Mouse (Mus musculus): Measurements from ENCODE around the gene Obscn.
A peak's percentile ranks its signal among the peaks of the same experiment; 100 is the strongest.

Gene Obscn

DNA sequence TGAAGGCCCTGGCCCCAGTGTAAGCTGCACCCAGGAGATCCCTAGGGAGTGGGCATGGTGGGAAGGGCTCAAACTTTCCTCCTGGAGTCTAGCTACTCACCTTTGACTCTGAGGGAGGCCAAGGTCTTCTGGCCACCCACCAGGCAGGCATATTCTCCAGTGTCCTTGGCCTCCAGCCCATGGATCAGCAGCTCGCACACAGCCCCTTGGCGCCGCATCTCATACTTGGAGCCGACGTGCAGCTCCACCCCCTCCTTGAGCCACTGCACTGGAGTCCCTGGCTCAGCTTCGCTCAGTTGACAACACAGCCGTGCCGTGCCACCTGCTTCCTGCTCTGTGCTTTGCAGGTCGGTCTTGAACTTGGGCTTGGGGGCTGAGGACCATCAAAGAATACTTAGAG is 85.2 kb downstream of the Obscn start:
- no peak for DNase-seq

GRCm38 (mm10) chr11:59044703-59045330 is 91.4 kb downstream of the Obscn start:
- DNase-seq: peak; percentile 22 to 23

DNA sequence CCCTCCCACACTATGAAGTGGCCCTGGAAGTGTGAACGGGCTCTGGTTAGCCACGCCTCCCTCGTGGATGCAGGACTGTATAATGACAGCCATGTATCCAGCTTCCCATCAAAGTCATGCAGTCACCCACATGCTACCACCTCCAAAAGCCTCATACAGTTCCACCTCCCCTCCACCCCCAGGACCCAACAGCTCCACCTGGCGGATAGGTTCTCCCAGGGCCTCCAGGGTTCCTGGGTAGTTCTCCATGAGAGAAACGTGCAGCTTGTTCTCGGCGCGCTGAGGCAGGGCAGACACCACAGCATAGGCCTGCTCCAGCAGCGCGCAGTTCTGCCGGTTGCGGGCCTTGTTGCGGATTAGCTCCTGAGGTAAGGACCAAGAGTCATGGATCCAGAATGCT is 107.2 kb downstream of the Obscn start:
- no peak for DNase-seq

GRCm38 (mm10) chr11:59026411-59026810 is 109.8 kb downstream of the Obscn start:
- DNase-seq: no peak

DNA sequence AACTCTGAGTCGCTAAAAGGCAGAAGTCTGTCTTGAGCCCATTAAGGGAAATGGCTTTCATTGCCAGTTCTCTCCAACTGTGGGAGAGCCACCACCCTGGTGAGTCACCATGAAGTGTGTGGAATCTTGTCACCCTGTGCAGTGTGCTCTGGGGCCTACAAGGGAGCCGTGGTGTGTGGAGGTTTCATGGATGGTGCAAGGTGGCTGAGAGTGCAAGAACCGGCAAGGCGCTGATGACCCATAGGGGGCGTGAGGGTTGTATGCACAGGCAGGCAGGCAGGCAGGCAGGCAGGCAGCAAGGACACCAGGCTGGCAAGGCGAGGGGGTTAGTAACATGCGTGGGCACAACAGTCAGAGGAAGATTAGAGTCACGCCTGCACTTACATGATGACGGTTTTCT is 121.2 kb downstream of the Obscn start:
- peak; percentile 9 to 38 for DNase-seq

GRCm38 (mm10) chr11:59002327-59003079 is 133.7 kb downstream of the Obscn start:
- no peak for DNase-seq

- no peak for DNase-seq
Observed at GRCm38 (mm10) chr11:59000635-59001034, 135.6 kb downstream of the Obscn start.

DNA sequence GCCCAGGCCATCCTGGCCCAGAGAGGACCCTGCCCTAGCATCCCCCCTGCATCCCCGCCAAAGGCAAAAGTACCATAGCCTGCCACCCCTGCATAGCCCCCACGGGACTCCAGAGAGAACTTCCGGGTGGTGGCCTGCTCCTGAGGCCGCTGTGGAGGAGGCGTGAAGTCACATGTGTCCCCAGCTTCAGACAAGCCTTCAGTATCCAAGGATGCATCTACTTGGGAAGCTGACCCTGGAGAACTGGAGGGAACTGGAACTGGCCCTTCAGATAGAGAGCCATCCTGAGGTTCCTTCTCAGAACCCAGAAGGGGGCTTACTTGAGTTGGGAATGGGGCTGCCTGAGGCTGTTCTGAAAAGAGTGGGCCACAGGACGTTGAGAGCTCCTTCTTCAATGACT is 136.4 kb downstream of the Obscn start:
- no peak for DNase-seq

DNA sequence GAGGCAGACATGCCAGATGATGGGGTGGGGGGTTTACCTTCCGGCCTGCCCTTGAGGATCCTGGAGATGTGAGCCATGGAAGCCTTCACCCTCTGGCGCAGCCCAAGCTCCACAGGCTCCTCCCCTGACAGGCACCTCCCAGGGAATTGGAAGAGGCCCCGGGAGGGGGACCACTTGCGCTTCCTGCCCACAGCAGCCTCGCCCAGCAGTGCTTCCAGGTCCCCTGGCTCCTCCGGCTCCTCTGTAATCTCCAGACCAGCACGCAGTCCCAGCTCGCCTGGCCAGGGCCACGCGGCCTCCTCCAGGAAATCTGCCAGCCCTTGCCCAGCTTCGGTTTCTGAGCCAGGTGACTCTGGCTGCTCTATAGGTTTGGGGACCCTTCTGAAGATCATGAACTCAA is 137.0 kb downstream of the Obscn start:
- DNase-seq: no peak

GRCm38 (mm10) chr11:58997541-58997940 is 138.7 kb downstream of the Obscn start:
- no peak for DNase-seq

DNA sequence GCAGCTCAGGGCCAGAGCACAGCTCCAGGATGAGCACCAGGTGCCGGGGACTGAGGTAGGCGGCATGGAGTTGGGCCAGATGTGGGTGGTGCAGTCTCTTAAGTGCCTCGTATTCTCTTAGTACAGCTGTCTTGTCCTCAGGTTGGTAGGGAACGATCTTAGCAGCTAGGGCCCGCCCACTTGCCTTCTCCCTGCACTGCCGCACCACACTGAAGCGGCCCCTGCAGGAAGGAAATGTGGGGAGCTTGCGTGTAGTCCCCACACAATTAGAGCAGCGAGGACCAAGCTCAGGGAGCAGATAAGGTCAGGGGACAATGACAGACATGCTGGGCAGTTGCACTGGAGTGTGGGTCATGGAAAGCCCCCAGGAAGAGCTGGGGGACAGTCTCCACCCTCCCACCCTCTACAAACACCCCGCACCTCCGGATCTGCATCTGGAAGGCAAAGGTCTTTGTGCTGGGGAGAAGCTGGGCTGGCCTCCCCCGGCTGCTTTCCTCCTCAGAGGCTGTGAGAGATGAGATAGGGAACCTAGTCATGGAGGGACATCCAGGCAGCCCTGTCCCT is 140.3 kb downstream of the Obscn start:
- DNase-seq: no peak

GRCm38 (mm10) chr11:58995061-58995806 is 141.0 kb downstream of the Obscn start:
- DNase-seq: no peak

DNA sequence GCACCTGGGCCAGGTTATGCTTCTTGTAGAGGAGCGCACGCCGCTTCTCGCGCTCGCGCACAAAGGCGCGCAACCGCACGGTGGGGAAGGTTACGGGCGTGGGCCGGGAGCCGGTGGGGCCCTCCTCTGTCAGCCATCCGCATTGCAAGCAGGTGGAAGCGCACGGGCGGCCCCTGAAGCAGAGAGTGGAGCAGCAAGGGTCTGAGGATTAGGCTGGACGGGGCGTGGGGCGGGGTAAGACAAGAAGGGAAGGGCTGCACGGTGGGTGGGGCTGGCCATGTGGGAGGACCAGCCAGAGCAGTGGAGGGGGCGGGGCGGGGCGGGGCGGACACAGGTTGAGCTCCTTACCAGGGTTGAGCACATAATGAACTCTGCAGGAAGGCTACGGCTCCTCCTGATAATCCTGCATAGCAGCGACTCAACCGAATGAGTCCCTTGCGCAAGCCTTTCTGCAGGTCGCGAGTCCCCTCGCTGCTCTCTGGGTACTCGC is 141.8 kb downstream of the Obscn start:
- DNase-seq: peak in 1 of 2 experiments; percentile 48

DNA sequence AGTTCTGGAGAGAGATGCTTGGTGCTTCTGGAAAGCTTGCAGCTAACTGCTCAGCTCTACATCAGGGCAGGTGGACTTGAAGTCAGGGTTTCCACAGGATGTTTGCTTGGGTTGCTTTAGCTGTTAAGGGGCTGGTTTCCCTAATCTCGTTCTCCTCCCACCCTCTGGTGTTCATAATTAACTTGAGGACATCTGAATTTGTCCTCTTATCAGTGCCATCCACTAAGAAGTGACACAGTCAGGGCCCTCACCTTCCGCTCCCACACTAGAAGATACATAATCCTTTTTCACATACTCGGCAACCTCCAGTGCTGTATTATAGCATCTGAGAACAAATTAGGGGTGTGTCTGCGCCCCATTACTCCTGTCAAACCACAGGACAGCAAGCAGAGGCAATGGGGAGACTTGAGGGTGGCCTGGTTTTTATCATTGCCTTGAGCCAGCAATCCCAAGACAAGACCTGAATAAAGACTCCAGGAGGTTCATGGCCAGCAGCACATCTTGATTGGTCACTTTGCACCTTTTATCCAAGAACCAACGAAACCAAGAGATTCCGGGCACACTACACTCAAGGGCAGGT is 143.0 kb downstream of the Obscn start:
- no peak for DNase-seq

- no peak for DNase-seq
Observed at GRCm38 (mm10) chr11:58991911-58992310, 144.3 kb downstream of the Obscn start.

DNA sequence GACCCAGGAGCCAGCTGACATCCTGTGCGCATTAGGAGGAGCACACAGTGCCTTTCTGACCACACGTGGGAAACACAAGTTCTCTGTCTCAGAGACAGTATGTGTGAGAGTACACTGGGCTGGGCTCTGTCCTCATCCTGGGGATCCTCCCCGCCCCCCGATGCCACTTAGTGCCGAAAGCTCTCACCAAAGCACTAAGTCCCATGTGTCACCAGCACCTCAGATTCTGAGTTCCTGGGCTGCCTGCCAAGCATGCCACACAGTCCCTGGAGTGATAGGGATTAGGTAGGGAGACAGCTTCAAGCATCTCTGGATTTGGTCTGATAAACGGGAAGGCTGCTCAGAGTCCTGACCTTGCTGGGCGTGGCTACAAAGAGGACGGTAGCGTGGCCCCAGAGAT is 145.4 kb downstream of the Obscn start:
- no peak for DNase-seq

DNA sequence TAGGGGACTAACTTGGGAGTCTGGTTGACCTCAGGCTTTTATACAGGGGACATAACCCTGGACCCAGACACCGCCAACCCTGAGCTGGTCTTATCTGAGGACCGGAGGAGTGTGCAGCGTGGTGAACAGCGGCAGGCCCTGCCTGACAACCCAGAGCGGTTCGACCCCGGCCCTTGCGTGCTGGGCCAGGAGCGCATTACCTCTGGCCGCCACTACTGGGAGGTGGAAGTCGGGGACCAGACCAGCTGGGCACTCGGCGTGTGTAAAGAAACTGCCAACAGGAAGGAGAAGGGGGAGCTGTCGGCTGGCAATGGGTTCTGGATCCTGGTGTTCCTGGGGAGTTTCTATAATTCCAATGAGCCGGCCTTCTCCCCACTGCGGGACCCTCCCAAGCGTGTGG is 146.1 kb downstream of the Obscn start:
- DNase-seq: no peak

- no peak for DNase-seq
Observed at GRCm38 (mm10) chr11:58989166-58989565, 147.0 kb downstream of the Obscn start.

- DNase-seq: no peak
Observed at GRCm38 (mm10) chr11:58985299-58985917, 150.8 kb downstream of the Obscn start.

DNA sequence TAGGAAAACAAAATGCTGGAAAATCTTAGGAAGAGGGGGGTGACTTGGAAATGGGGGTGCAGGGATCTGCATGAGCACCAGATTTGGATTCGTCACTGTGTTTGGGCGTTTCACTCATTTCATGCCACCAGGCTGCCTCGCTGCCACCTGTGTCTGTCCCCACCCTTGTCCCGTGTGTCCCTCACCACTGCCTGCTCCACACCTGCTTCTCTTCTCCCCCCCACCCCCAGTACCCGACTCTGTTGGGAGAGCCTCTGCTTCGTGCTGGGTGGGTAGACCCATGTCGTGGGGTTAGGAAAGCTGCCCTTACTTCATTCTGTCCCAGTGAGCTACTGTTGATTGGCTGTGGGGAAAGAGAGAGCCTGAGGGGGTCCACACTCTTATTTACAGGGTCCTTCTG is 151.5 kb downstream of the Obscn start:
- no peak for DNase-seq

DNA sequence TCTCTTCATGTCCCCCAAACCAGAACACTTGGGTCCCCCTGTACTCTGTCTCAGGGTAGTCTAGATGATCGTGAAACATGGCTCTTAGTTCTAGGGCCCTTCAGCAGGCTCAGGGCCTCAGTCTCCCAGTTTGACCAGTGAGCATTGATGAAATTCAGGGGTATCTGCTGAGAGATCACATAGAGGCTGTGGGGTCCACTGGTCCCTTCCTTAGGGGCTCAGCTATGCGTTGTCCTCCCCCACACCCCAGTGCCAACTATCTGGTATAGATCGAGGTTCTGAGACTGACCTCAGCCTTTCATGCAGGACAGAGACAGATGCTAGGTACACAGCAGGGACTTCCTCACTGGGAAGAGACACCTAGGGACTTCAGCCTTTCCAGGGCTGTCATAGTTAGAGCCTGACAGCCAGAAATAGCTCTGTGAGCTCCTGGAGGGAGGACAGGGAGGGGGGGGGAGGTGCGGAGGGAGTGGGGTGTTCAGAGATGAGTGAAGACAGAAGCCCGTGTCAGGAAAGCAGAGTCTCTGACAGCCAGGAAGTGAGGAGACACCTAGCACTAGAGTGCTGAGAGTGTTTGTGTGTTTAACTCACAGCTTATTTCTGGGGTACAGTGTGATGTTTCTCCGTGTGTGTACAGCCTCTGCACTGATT is 152.4 kb downstream of the Obscn start:
- no peak for DNase-seq
